Mouse (Mus musculus): ENCODE results near the gene Klhl36. TPM values are rescaled to one million over a fixed set of nuclear protein-coding genes. Genes with fewer than 3 reads are reported as not detected.

Gene Klhl36
- polyA plus RNA-seq, 1 experiment from 2014 or later: 14.1 TPM

GRCm38 (mm10) chr8:119912643-119913042 lies 50.6 kb downstream of the Klhl36 start:
- Histone ChIP-seq H3K4me2 (replicated peaks) (peak overlapping the region; percentile 98), H3K9ac (no peak overlapping the region), H3K4me3 (replicated peaks) (peak overlapping the region; percentile 93; the same call in 1 of the 2 replicates), H3K4me1 (peaks cover 54% of the 10 kb centered on the region), H3K36me3 (no peaks in the 10 kb centered on the region), H3K27ac (replicated peaks) (no peak overlapping the region), H3K27me3 (peaks cover 3% of the 10 kb centered on the region; the same call in 1 of the 2 replicates), H3K9me3 (replicated peaks) (no peaks in the 10 kb centered on the region)
- ATAC-seq (ENCODE audit: insufficient number of reproducible peaks, low FRiP score, low TSS enrichment, low read depth): no peak
- 43% methylated on average over 6 of the region's 6 CpGs for WGBS

- H3K4me1 ChIP-seq: peaks cover 54% of the 10 kb centered on the region
- ATAC-seq (ENCODE audit: insufficient number of reproducible peaks, low FRiP score, low TSS enrichment, low read depth): no peak
- H3K4me2 ChIP-seq (replicated peaks): peak overlapping the region; percentile 98; the same call in 1 of the 2 replicates
- no peaks in the 10 kb centered on the region for H3K36me3 ChIP-seq
- H3K4me3 ChIP-seq (replicated peaks): no peak overlapping the region
- peaks cover 3% of the 10 kb centered on the region; the same call in 1 of the 2 replicates for H3K27me3 ChIP-seq
- no peaks in the 10 kb centered on the region for H3K9me3 ChIP-seq (replicated peaks)
- 0 out of 2 replicates have a peak overlapping the region, but pooled peaks have one; percentile 28 for H3K27ac ChIP-seq (replicated peaks)
- no peak overlapping the region for H3K9ac ChIP-seq
- 51% methylated on average over 3 of the region's 3 CpGs for WGBS
These were observed 51.1 kb downstream of the Klhl36 start for GRCm38 (mm10) chr8:119913181-119913580.

- Histone ChIP-seq H3K27ac (replicated peaks) (no peak overlapping the region), H3K9ac (no peak overlapping the region), H3K4me3 (replicated peaks) (no peak overlapping the region), H3K27me3 (peaks cover 3% of the 10 kb centered on the region; the same call in 1 of the 2 replicates), H3K4me2 (replicated peaks) (no peak overlapping the region), H3K9me3 (replicated peaks) (no peaks in the 10 kb centered on the region), H3K4me1 (peaks cover 54% of the 10 kb centered on the region), H3K36me3 (no peaks in the 10 kb centered on the region)
- WGBS: 31% methylated on average over 2 of the region's 2 CpGs
- ATAC-seq (ENCODE audit: insufficient number of reproducible peaks, low FRiP score, low TSS enrichment, low read depth): no peak
These were observed 52.1 kb downstream of the Klhl36 start for GRCm38 (mm10) chr8:119914161-119914560.

GRCm38 (mm10) chr8:119915298-119915697 lies 53.2 kb downstream of the Klhl36 start:
- H3K27me3 ChIP-seq: no peaks in the 10 kb centered on the region
- no peaks in the 10 kb centered on the region for H3K9me3 ChIP-seq (replicated peaks)
- no peak overlapping the region for H3K4me2 ChIP-seq (replicated peaks)
- H3K27ac ChIP-seq (replicated peaks): no peak overlapping the region
- H3K4me3 ChIP-seq (replicated peaks): no peak overlapping the region
- no peak for ATAC-seq (ENCODE audit: insufficient number of reproducible peaks, low FRiP score, low TSS enrichment, low read depth)
- peaks cover 51% of the 10 kb centered on the region for H3K4me1 ChIP-seq
- H3K9ac ChIP-seq: no peak overlapping the region
- no peaks in the 10 kb centered on the region for H3K36me3 ChIP-seq
- WGBS: 83% methylated on average over 4 of the region's 4 CpGs

- H3K9ac ChIP-seq: no peak overlapping the region
- no peaks in the 10 kb centered on the region for H3K36me3 ChIP-seq
- no peak overlapping the region for H3K4me3 ChIP-seq (replicated peaks)
- no peak overlapping the region for H3K27ac ChIP-seq (replicated peaks)
- no peaks in the 10 kb centered on the region for H3K9me3 ChIP-seq (replicated peaks)
- peaks cover 51% of the 10 kb centered on the region for H3K4me1 ChIP-seq
- H3K27me3 ChIP-seq: no peaks in the 10 kb centered on the region
- ATAC-seq (ENCODE audit: insufficient number of reproducible peaks, low FRiP score, low TSS enrichment, low read depth): no peak
- WGBS: 72% methylated on average over 16 of the region's 16 CpGs
- H3K4me2 ChIP-seq (replicated peaks): no peak overlapping the region
These were observed 54.3 kb downstream of the Klhl36 start for GRCm38 (mm10) chr8:119916237-119916892.

GRCm38 (mm10) chr8:119917415-119917814 lies 55.3 kb downstream of the Klhl36 start:
- Histone ChIP-seq H3K4me3 (replicated peaks) (no peak overlapping the region), H3K36me3 (no peaks in the 10 kb centered on the region), H3K4me1 (peaks cover 47% of the 10 kb centered on the region), H3K27me3 (no peaks in the 10 kb centered on the region), H3K9me3 (replicated peaks) (no peaks in the 10 kb centered on the region), H3K4me2 (replicated peaks) (no peak overlapping the region), H3K9ac (no peak overlapping the region), H3K27ac (replicated peaks) (no peak overlapping the region)
- WGBS: 85% methylated on average over 3 of the region's 3 CpGs
- no peak for ATAC-seq (ENCODE audit: insufficient number of reproducible peaks, low FRiP score, low TSS enrichment, low read depth)

GRCm38 (mm10) chr8:119918155-119918567 lies 56.1 kb downstream of the Klhl36 start:
- Histone ChIP-seq H3K9me3 (replicated peaks) (no peaks in the 10 kb centered on the region), H3K27me3 (no peaks in the 10 kb centered on the region), H3K36me3 (no peaks in the 10 kb centered on the region), H3K9ac (no peak overlapping the region), H3K4me2 (replicated peaks) (no peak overlapping the region), H3K4me3 (replicated peaks) (no peak overlapping the region), H3K4me1 (peaks cover 41% of the 10 kb centered on the region), H3K27ac (replicated peaks) (no peak overlapping the region)
- no peak for ATAC-seq (ENCODE audit: insufficient number of reproducible peaks, low FRiP score, low TSS enrichment, low read depth)
- WGBS: 52% methylated on average over 1 of the region's 1 CpGs

- H3K27ac ChIP-seq (replicated peaks): no peak overlapping the region
- H3K4me1 ChIP-seq: 0 out of 2 replicates have a peak, but pooled peaks cover 9% of the 10 kb centered on the region
- no peak overlapping the region for H3K4me3 ChIP-seq (replicated peaks)
- no peak overlapping the region for H3K4me2 ChIP-seq (replicated peaks)
- H3K9me3 ChIP-seq (replicated peaks): no peaks in the 10 kb centered on the region
- no peaks in the 10 kb centered on the region for H3K36me3 ChIP-seq
- H3K9ac ChIP-seq: no peak overlapping the region
- ATAC-seq (ENCODE audit: insufficient number of reproducible peaks, low FRiP score, low TSS enrichment, low read depth): no peak
- WGBS: 82% methylated on average over 5 of the region's 5 CpGs
- no peaks in the 10 kb centered on the region for H3K27me3 ChIP-seq
These were observed 61.2 kb downstream of the Klhl36 start for GRCm38 (mm10) chr8:119923259-119923658.

GRCm38 (mm10) chr8:119925428-119925827 lies 63.4 kb downstream of the Klhl36 start:
- WGBS: 88% methylated on average over 4 of the region's 4 CpGs
- Histone ChIP-seq H3K27ac (replicated peaks) (no peak overlapping the region), H3K36me3 (no peaks in the 10 kb centered on the region), H3K9ac (no peak overlapping the region), H3K27me3 (no peaks in the 10 kb centered on the region), H3K4me1 (0 out of 2 replicates have a peak, but pooled peaks cover 9% of the 10 kb centered on the region), H3K9me3 (replicated peaks) (no peaks in the 10 kb centered on the region), H3K4me2 (replicated peaks) (no peak overlapping the region), H3K4me3 (replicated peaks) (no peak overlapping the region)
- ATAC-seq (ENCODE audit: insufficient number of reproducible peaks, low FRiP score, low TSS enrichment, low read depth): no peak

GRCm38 (mm10) chr8:119926474-119926873 lies 64.4 kb downstream of the Klhl36 start:
- Histone ChIP-seq H3K9ac (no peak overlapping the region), H3K4me1 (0 out of 2 replicates have a peak, but pooled peaks cover 9% of the 10 kb centered on the region), H3K4me3 (replicated peaks) (no peak overlapping the region), H3K36me3 (no peaks in the 10 kb centered on the region), H3K27me3 (no peaks in the 10 kb centered on the region), H3K27ac (replicated peaks) (no peak overlapping the region), H3K4me2 (replicated peaks) (no peak overlapping the region), H3K9me3 (replicated peaks) (no peaks in the 10 kb centered on the region)
- WGBS: 74% methylated on average over 2 of the region's 2 CpGs
- no peak for ATAC-seq (ENCODE audit: insufficient number of reproducible peaks, low FRiP score, low TSS enrichment, low read depth)

Data from embryonic facial prominence, embryonic 15.5 days (tissue).